Mouse (Mus musculus): ENCODE measurements around the gene Trappc11. TPM values are rescaled to one million over a fixed set of nuclear protein-coding genes. Genes with fewer than 3 reads are reported as not detected.
A peak's percentile ranks its signal among the peaks of the same experiment; 100 is the strongest.

The Trappc11 gene
- total RNA-seq (2021), result 10 to 100 TPM; 49.7 to 50.2 TPM
- long read RNA-seq, full-length matches to known transcripts, result 6 of 16 reads
- long read RNA-seq, partial matches to known transcripts, result 4 of 16 reads
- long read RNA-seq, other reads (novel, unspliced or antisense), result 6 of 16 reads

- DNase-seq (ENCODE audit: low spot score in 2 of 2), result peak; percentile 94 to 97
Measured at GRCm38 (mm10) chr8:47533344-47534125, at the start of gene Trappc11, which contains the start of gene Rwdd4a. TSS of gene Trappc11 (minus strand) at chr8:47533470. TSS of gene Rwdd4a (plus strand) at chr8:47533664.

DNA sequence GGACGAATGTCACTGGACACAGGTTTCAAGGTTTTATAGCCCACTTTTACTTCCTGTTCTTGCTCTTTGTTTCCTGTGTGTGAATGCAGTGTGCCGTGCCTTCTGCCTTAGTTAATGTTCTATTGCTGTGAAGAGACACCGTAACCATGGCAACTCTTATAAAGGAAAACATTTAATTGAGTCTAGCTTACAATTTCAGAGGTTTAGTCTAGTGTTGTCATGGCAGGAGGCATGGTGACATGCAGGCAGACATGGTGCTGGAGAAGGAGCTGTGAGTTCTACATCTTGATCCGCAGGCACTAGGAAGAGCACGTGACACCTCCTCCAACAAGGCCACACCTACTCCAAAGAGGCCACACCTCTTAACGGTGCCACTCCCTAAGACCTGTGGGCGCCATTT, 48.2 kb upstream of the Trappc11 start:
- DNase-seq (ENCODE audit: low spot score in 2 of 2), result no peak

- no peak for DNase-seq (ENCODE audit: low spot score in 2 of 2)
Measured at GRCm38 (mm10) chr8:47573482-47573881, 40.2 kb upstream of the Trappc11 start.

GRCm38 (mm10) chr8:47570161-47570560, 36.9 kb upstream of the Trappc11 start:
- DNase-seq (ENCODE audit: low spot score in 2 of 2), result peak; percentile 43 to 51

- no peak for DNase-seq (ENCODE audit: low spot score in 2 of 2)
Measured at GRCm38 (mm10) chr8:47568098-47568497, 34.8 kb upstream of the Trappc11 start.

DNA sequence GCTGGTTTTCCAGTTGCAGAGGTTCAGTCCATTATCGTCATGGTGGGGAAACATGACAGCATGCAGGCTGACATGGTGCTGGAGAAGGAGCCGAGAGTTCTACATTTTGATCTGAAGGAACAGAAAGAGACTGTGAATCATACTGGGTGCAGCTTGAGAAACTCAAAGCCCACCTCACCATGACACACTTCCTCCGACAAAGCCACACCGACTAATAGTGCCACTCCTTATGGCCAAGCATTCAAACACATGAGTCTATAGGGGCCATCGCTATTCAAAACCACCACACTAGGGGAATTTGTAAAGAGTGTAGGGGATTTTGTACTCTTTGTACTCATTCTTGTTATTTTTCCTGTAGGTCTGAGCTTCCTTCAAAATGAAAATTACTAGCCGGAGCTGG, 33.3 kb upstream of the Trappc11 start:
- no peak for DNase-seq (ENCODE audit: low spot score in 2 of 2)

DNA sequence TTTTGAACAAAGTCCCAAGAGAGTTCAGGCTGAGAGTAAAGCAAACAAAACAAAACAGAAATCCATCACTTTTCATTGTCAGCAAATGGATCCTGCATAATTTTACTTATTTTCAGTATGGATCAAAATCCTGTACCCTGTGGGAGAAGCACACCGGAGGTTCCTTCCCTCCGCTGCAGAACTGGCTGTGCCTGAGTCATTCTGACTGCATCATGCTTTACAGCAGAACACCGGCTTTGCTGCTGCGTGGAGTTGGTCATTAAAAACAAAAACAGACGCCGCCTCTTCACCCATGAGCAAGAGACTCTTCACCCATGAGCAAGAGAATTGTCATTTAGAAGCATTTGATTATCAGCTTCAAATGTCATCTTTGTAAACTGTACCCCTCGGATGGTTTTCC, 27.5 kb upstream of the Trappc11 start:
- no peak for DNase-seq (ENCODE audit: low spot score in 2 of 2)

GRCm38 (mm10) chr8:47558274-47558673, 25.0 kb upstream of the Trappc11 start:
- no peak for DNase-seq (ENCODE audit: low spot score in 2 of 2)

- DNase-seq (ENCODE audit: low spot score in 2 of 2), result no peak
Measured at GRCm38 (mm10) chr8:47556446-47556845, 23.2 kb upstream of the Trappc11 start.

DNA sequence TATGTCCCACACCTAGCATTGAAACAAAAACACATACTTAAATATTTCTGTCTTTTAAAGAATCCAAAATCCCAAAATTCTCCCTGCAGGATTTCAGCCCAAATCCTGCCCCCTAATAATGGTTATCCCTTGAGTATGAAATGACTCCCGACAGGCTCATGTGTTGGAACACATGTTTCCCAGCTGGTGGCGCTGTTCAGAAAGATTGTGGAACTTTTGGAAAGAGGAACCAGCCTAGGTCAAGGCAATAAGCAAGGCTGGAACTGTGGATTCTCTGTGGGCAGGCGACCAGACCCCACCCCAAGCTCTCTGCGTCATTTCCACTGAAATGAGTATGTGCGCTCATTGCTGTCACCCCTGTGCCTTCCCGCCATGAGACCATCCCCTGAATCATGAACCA, 20.3 kb upstream of the Trappc11 start:
- peak in 1 of 2 experiments; percentile 17 for DNase-seq (ENCODE audit: low spot score in 2 of 2)

DNA sequence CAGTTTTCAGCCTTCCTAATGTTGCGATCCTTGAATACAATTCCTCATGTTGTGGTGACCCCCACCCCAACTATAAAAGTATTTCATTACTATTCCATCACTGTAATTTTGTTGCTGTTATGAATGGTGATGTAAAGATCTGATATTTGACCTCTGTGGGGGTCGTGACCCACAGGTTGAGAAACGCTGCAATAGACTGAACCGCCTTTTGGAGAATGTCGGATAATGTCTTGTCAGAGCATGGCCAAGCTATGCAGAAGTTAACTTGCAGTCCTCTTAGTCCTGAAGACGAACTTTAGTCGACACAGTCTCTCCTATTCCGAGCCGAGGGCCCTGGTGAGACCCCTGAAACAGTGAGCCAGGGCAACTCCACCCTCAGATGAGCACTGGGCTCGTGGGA, 13.8 kb upstream of the Trappc11 start:
- DNase-seq (ENCODE audit: low spot score in 2 of 2), result no peak

- DNase-seq (ENCODE audit: low spot score in 2 of 2), result no peak
Measured at GRCm38 (mm10) chr8:47544094-47544493, 10.8 kb upstream of the Trappc11 start.

DNA sequence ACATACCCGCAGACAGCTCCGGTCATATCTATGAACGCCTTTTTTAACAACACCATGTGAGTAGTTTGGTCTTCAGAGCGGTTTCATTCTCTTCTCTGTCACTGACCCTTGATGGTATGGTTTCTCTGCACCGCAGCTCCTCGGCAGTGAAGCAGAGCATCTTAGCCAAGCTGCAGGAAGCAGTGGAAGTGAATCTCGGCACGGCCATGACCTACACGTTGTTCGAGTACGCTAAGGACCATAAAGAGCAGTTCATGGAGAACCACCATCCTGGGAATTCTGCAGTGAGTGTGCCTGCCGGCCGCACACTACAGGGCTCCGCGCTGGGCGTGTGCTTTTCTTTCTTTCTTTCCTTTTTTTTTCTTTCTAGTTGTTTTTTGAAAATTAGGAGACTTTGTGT, 9.5 kb upstream of the Trappc11 start:
- no peak for DNase-seq (ENCODE audit: low spot score in 2 of 2)

DNA sequence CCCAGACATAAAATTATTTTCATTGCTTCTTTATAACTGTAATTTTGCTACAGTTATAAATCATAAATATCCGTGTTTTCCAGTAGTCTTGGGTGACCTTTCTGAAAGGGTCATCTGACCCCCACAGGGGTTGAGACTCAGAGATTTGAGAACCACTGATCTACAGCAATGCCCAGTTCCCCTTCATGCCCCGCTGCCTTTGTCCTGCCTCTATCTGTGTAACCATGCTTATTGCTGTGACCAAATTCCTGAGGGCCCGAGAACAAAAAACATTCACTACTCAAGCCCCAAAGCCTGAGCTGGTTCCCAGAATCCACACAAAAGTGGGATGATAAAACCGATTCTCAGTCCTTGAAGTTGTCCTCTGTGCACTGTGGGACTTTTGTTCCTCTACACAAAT, 5.1 kb upstream of the Trappc11 start:
- no peak for DNase-seq (ENCODE audit: low spot score in 2 of 2)

- DNase-seq (ENCODE audit: low spot score in 2 of 2), result no peak
Measured at GRCm38 (mm10) chr8:47528094-47528493, 5.2 kb downstream of the Trappc11 start.

- no peak for DNase-seq (ENCODE audit: low spot score in 2 of 2)
Measured at GRCm38 (mm10) chr8:47513601-47514000, 19.7 kb downstream of the Trappc11 start.

GRCm38 (mm10) chr8:47510930-47511329, 22.3 kb downstream of the Trappc11 start:
- DNase-seq (ENCODE audit: low spot score in 2 of 2), result no peak

DNA sequence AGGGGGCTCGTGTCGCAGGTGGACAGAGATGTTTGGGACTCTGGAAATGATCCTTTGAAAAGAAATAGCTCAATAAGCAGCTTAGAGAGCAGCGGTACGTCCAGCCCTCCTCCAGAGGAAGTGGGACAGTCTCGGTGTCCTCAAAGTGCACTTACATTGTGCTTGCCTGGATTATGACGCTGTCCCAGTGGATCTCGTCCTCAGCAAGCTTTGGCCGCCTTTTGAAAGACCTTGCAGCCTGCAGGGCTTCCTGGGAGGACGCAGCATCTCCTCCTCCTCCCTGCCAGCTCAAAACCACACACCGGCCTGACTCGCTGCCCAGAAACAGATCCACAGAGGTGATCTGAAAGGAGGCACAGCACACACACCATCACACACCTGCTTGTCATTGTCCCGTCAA, 27.8 kb downstream of the Trappc11 start:
- DNase-seq (ENCODE audit: low spot score in 2 of 2), result no peak

GRCm38 (mm10) chr8:47502546-47502945, 30.7 kb downstream of the Trappc11 start:
- DNase-seq (ENCODE audit: low spot score in 2 of 2), result no peak

DNA sequence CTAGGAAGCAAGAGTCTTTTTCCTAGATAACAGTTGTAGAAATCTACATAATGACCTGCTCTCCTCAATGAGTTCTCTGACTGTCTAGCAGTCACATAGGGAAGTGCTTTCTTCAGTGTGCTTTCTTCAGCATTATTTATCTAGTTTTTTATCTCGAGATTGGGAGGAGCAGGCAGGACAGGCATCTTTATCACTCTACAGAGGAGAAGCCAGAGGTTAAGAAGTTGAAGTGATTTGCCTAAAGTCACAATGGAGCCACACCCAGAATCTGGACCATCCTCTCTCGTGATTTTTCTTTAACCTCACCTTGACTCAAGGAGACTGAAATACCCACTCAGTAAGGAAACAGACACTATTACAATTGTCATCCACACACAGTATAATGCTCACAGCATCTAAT, 31.3 kb downstream of the Trappc11 start:
- DNase-seq (ENCODE audit: low spot score in 2 of 2), result no peak

GRCm38 (mm10) chr8:47495428-47495827, 37.8 kb downstream of the Trappc11 start:
- DNase-seq (ENCODE audit: low spot score in 2 of 2), result no peak

- no peak for DNase-seq (ENCODE audit: low spot score in 2 of 2)
Measured at GRCm38 (mm10) chr8:47494602-47495153, 38.6 kb downstream of the Trappc11 start.

DNA sequence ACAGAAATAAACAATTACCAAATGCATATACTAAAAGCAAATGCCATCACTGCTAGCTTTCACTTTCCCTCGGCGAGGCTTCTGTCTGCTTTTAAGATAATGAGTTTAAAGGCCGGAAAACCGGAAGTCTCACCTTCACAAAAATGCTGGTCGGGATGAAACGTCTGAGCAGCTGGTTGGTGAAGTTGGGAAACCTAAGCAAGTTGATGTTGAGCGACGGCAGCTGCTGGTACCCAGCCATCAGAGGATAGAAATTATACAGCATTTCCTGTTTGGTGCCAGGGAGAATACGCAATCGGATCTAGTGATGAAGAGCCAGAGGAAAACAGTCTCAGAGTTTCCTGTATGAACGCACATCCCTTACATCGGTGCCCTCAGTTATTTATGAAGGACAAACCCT, 40.2 kb downstream of the Trappc11 start:
- no peak for DNase-seq (ENCODE audit: low spot score in 2 of 2)
